Mouse (Mus musculus) monocyte, adult 5-6 weeks (primary cell): Measurements from ENCODE around the gene Calcoco2. TPM values are rescaled to one million over a fixed set of nuclear protein-coding genes. Genes with fewer than 3 reads are reported as not detected.

Experiments
- total RNA-seq: library from RNA; stranded (forward); fragments of 200-1000, 200-491, 200-594 nt; gene quantifications from 3 replicates; pipeline ENCODE4 v1.2.3, GENCODE M21; 2017

Calcoco2 gene
- total RNA-seq, 1 experiment from 2014 or later, result not detected

Other genes starting within 250 kb of the Calcoco2 start
- 0.78 to 1.3 TPM in 2 of 3 replicates, not detected in the other for gene B4galnt2, start 197.1 kb downstream of the Calcoco2 start, total RNA-seq
- gene Igf2bp1, start 106.0 kb downstream of the Calcoco2 start, total RNA-seq, result not detected in 3 replicates
- not detected in 3 replicates for gene Gip, start 87.4 kb downstream of the Calcoco2 start, total RNA-seq
- gene Snf8, start 77.1 kb downstream of the Calcoco2 start, total RNA-seq, result 66.0 to 93.9 TPM (median 80.9 TPM) in 3 replicates
- gene Ube2z, start 46.6 kb downstream of the Calcoco2 start, total RNA-seq, result 36.8 to 37.9 TPM (median 37.2 TPM) in 3 replicates
- 1.6 to 31.3 TPM (median 27.1 TPM) in 3 replicates for gene Atp5g1, start 36.3 kb downstream of the Calcoco2 start, total RNA-seq
- gene Ttll6, start 21.8 kb upstream of the Calcoco2 start, total RNA-seq, result not detected in 3 replicates
- not detected in 3 replicates for gene Hoxb13, start 82.4 kb upstream of the Calcoco2 start, total RNA-seq
- gene Hoxb9, start 159.5 kb upstream of the Calcoco2 start, total RNA-seq, result not detected in 3 replicates
- not detected in 3 replicates for gene Hoxb8, start 169.9 kb upstream of the Calcoco2 start, total RNA-seq
- gene Hoxb7, start 174.7 kb upstream of the Calcoco2 start, total RNA-seq, result not detected in 3 replicates
- gene Hoxb6, start 180.5 kb upstream of the Calcoco2 start, total RNA-seq, result not detected in 3 replicates
- not detected in 3 replicates for gene Hoxb5, start 191.4 kb upstream of the Calcoco2 start, total RNA-seq
- 4.7 to 6.6 TPM (median 5.2 TPM) in 3 replicates for gene Hoxb4, start 206.3 kb upstream of the Calcoco2 start, total RNA-seq
- 1.4 to 2.1 TPM (median 1.8 TPM) in 3 replicates for gene Hoxb3, start 211.4 kb upstream of the Calcoco2 start, total RNA-seq
- gene Hoxb2, start 238.6 kb upstream of the Calcoco2 start, total RNA-seq, result not detected in 3 replicates